Mouse (Mus musculus) erythroblast, embryonic 14.5 days (primary cell): ENCODE measurements around the gene Plb1. TPM values are rescaled to one million over a fixed set of nuclear protein-coding genes. Genes with fewer than 3 reads are reported as not detected.

ENCODE experiments used
- H3K27me3 ChIP-seq: 2 replicates; pipeline ENCODE4 v1.6.1; 2012; ENCODE audit warnings: inconsistent platforms; ENCODE audit not compliant: control insufficient read depth
- H3K36me3 ChIP-seq: 2 replicates; pipeline ENCODE4 v1.6.1; 2012; ENCODE audit warnings: mild to moderate bottlenecking, inconsistent platforms; ENCODE audit not compliant: control insufficient read depth
- H3K4me1 ChIP-seq: 2 replicates; pipeline ENCODE4 v1.6.1; 2012; ENCODE audit warnings: inconsistent platforms; ENCODE audit not compliant: control insufficient read depth
- H3K4me3 ChIP-seq: replicated peaks from 2 replicates; pipeline ENCODE3; 2012; ENCODE audit warnings: moderate library complexity, mild to moderate bottlenecking, inconsistent platforms
- H3K9me3 ChIP-seq: 2 replicates; pipeline ENCODE4 v1.6.1; 2012; ENCODE audit warnings: low read length, inconsistent platforms, mixed read lengths; ENCODE audit not compliant: control insufficient read depth
- GATA1 ChIP-seq: IDR thresholded peaks from 2 replicates; pipeline ENCODE4 v1.6.1; 2012; ENCODE audit warnings: low read length, inconsistent platforms, mixed read lengths
- TAL1 ChIP-seq: IDR thresholded peaks from 3 replicates; pipeline ENCODE4 v1.6.1; 2012; ENCODE audit warnings: low read length, inconsistent platforms, mixed read lengths
- polyA plus RNA-seq: library from polyadenylated mRNA; stranded (reverse); fragments of >175 nt; gene quantifications from 2 replicates; pipeline ENCODE4 v1.2.3, GENCODE M21; 2012

The Plb1 gene
- polyA plus RNA-seq, 1 experiment: 0.03 TPM

DNA sequence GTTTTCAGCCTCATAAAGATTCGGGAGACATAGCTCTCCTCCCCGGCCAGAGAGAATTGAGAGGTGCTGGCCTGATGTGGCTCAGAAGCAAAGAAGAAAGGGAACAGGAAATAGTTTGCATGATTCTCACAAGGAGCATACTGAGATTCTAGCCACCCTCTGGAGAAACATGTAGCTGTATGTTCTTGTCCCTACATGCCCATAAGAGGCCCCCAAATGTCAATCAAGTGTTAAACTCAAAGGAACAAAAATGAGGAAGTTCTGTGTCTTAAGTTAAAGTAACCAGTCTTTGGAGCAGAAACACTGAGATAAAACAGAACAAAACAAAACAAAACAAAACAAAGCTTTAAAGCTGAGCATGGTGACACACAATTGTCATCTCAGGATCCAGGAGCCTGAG is 6.8 kb downstream of the Plb1 start:
- no peaks in the 10 kb centered on the region for H3K9me3 ChIP-seq
- no peaks in the 10 kb centered on the region for H3K4me1 ChIP-seq
- no peak for TF ChIP-seq TAL1
- no peak for TF ChIP-seq GATA1
- no peaks in the 10 kb centered on the region for H3K36me3 ChIP-seq
- no peaks in the 10 kb centered on the region for H3K27me3 ChIP-seq
- H3K4me3 ChIP-seq: no peak overlapping the region

DNA sequence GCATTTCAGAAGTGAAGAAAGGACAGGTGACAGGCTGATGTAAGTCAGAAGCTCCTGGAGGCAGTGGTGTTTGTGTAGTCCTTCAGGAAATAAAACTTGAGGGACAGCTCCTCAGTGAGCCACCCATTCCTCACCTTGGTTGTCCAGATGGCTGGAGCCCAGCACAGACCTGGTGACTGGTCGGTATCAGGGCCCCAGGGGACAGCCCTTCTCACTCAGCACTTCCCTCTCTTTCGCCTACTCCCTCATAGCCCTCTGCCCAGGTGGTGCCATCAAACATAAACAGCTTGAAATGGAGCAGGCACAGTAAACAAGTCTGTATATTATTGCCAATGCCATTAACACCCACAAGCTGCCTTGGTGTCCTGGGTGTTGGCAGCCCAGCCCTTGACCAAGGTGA is 8.2 kb downstream of the Plb1 start:
- Histone ChIP-seq H3K4me1 (no peaks in the 10 kb centered on the region), H3K36me3 (no peaks in the 10 kb centered on the region), H3K27me3 (no peaks in the 10 kb centered on the region), H3K4me3 (no peak overlapping the region), H3K9me3 (no peaks in the 10 kb centered on the region)
- TF ChIP-seq TAL1 (no peak), GATA1 (no peak)

DNA sequence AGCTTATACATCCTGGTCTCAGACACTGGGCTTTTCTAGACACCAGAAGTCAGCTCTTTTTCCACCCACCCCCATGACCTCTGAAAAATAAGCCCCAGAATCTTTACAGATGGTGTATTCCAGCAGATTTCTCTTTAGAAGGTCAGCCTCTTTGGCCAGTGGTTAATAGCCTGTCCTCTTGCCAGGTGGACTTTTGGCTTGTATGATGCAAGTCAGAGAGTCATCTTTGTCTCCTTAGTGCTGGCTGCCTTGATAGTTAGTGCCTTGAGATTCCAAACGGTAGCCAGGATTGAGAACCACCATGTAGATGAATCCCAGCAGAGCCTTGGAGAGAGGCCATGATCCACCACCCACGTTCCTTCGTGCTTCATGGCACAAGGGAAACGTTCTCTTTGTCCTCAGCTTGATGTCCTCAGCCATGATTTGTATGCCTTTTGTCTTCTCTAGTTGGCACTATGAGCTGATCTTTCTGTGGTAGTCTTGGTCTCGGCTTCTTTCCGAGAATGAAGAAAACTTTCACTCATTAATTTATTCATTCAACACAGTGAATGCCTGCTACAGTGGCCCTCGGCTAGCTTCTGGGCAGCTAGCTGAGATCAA is 10.9 kb downstream of the Plb1 start:
- TF ChIP-seq TAL1 (no peak), GATA1 (no peak)
- H3K36me3 ChIP-seq: no peaks in the 10 kb centered on the region
- H3K27me3 ChIP-seq: no peaks in the 10 kb centered on the region
- H3K4me1 ChIP-seq: no peaks in the 10 kb centered on the region
- no peak overlapping the region for H3K4me3 ChIP-seq
- no peaks in the 10 kb centered on the region for H3K9me3 ChIP-seq

DNA sequence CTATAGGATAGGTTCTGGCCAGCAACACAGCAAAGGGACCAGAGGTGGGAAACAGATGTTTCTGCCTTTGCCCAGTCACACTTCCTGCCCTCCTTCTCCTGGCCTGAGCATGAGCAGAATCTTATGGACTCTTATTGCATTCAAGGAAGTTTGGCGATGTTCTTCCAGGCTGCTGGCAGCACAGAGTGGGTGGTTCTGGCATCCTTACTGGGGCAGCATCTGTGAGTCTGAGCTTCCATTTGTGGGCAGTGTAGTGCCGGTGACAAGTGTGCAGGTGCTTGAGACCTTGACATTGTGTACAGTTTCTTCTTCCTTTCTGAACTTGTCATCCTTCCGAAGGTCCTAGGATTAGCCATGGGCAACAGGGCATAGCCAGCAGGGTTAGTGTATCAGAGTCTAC is 12.9 kb downstream of the Plb1 start:
- Histone ChIP-seq H3K9me3 (no peaks in the 10 kb centered on the region), H3K4me1 (no peaks in the 10 kb centered on the region), H3K27me3 (no peaks in the 10 kb centered on the region), H3K4me3 (no peak overlapping the region), H3K36me3 (no peaks in the 10 kb centered on the region)
- TF ChIP-seq GATA1 (no peak), TAL1 (no peak)

DNA sequence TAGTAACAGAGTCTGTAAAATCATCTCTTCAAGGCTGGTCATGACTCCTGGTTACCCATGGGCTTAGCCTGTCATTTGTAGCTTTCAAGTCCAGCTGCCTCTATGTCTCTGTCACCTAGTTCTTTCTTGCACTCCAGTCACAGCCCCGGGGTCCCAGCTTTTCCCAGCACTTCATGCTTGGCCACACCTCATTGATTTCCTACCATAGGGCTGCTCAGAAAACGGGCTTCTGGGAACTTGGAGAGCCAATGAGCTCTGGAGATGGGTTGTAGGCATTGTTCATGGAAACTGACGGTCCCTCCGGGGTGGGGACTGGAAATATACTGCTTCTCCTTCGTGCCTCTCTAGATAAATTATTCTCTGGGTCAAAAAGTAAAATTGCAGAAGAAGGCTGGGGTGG is 28.2 kb downstream of the Plb1 start:
- H3K4me1 ChIP-seq: peaks cover 7% of the 10 kb centered on the region
- TF ChIP-seq GATA1 (no peak), TAL1 (no peak)
- H3K27me3 ChIP-seq: no peaks in the 10 kb centered on the region
- H3K4me3 ChIP-seq: no peak overlapping the region
- no peaks in the 10 kb centered on the region for H3K36me3 ChIP-seq
- no peaks in the 10 kb centered on the region; the same call in 1 of the 2 replicates for H3K9me3 ChIP-seq

DNA sequence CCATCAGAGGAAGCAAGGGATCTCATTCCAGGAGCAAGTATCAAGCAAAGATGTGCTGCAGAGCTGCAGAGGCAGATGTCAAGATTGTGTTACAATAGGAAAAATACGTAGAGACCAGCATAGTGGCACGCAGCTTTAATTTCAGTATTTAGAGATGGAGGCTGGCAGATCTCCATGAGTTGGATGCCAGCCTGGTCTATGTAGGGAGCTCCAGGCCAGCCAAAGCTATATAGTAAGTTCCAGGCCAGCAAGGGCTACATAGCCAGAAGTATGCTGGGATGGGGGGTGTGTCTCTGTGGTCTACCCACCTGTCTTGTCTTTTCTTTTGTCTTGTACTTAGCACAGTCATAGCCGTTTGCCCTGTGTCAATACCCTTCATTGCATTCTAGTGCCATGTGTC is 28.7 kb downstream of the Plb1 start:
- no peaks in the 10 kb centered on the region for H3K36me3 ChIP-seq
- TF ChIP-seq TAL1 (no peak), GATA1 (no peak)
- H3K27me3 ChIP-seq: no peaks in the 10 kb centered on the region
- no peaks in the 10 kb centered on the region; the same call in 1 of the 2 replicates for H3K9me3 ChIP-seq
- H3K4me1 ChIP-seq: peaks cover 7% of the 10 kb centered on the region
- no peak overlapping the region for H3K4me3 ChIP-seq

DNA sequence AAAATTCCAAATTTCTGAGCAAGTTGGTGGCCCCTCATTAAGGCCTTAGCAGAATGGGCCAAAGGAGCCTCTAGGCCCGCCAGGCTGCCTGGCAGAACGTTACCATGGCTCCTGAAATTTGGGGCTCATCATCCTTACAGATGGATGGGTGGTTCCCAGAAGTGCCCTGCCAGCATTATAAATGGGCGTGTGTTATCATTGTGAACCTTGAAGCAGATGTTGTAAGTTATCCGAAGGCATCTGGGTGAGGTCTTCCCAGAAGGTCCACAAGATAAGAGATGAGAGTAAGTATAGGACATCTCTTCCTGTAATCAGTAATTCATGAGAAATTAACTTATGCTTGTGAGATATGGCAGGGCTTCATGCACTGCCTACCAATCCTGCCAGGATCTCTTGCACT is 30.0 kb downstream of the Plb1 start:
- Histone ChIP-seq H3K4me1 (peaks cover 7% of the 10 kb centered on the region), H3K4me3 (no peak overlapping the region), H3K9me3 (no peaks in the 10 kb centered on the region; the same call in 1 of the 2 replicates), H3K27me3 (no peaks in the 10 kb centered on the region), H3K36me3 (no peaks in the 10 kb centered on the region)
- no peak for TF ChIP-seq GATA1

DNA sequence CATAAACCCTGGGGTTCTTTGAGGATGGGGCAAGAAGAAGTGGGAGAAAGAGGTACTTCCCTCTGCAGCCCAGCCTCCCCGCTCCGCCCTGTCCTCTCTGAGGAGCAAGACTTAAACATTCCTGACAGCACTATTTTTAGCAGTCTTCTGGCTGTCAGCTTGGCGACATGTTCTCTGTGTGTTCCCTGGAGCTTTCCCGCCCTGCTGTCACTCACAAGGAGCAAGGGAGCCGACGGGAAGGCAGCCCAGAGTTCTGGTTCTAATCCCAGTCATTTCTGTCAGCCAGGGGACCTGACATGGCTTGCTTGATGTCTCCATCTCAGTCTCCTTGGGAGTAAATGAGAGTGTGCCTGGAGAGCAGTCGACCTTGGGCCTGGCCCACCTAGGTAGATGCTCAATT is 40.0 kb downstream of the Plb1 start:
- no peaks in the 10 kb centered on the region for H3K36me3 ChIP-seq

DNA sequence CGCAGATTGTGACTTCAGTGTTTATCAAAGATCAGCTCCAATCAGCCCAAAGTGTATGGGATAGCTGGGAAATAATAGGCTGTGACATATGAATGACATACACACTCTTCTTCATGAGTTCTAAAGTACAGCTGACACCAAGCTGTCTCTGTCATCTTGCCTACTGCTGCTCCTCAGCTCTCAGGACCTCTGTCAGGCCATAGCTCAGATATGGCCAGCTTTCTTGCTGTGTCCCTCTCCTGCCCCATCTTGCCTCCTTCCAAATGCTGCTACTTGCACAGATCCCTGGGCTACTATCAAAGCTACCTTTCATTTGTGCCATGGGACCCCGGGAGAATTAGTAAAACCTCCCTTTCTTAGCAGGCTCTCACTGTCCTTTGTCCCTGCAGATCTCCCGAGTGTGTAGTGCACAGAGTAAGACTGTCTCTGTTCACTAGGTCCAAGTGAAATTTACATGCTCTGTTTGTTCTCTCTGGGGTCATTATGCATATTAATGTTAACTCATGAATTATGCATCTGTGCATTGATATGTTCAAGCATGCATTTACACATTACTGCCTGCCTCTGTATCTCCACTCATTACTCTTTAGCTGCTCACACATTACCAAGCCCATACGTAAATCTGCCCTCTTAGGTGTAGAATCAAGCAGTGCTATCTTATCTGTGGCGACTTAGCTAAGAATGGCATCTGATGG is 45.6 kb downstream of the Plb1 start:
- Histone ChIP-seq H3K36me3 (no peaks in the 10 kb centered on the region), H3K4me3 (no peak overlapping the region), H3K27me3 (no peaks in the 10 kb centered on the region), H3K9me3 (no peaks in the 10 kb centered on the region), H3K4me1 (no peaks in the 10 kb centered on the region)
- TF ChIP-seq GATA1: no peak

More for the DNA sequence above, 40.0 kb downstream of the Plb1 start:
- no peaks in the 10 kb centered on the region for H3K27me3 ChIP-seq
- H3K9me3 ChIP-seq: no peaks in the 10 kb centered on the region; the same call in 1 of the 2 replicates
- TF ChIP-seq TAL1: no peak
- TF ChIP-seq GATA1: no peak
- H3K4me3 ChIP-seq: no peak overlapping the region
- no peaks in the 10 kb centered on the region for H3K4me1 ChIP-seq
